Mouse (Mus musculus) G1E-ER4 (cell line): ENCODE results near the gene Abtb1. TPM values are rescaled to one million over a fixed set of nuclear protein-coding genes. Genes with fewer than 3 reads are reported as not detected.

Experiments
- GATA1 ChIP-seq: IDR thresholded peaks from one replicate; pipeline ENCODE4 v1.8.0; 2012; ENCODE audit warnings: low read length, inconsistent platforms
- polyA plus RNA-seq: library from polyadenylated mRNA; stranded (reverse); fragments of >175 nt; gene quantifications from 2 replicates; pipeline ENCODE4 v1.2.3, GENCODE M21; 2012

The Abtb1 gene
- polyA plus RNA-seq, 1 experiment, result 27.9 TPM

GRCm38 (mm10) chr6:88869459-88869858 is 27.7 kb upstream of the Abtb1 start:
- TF ChIP-seq GATA1, result no peak

GRCm38 (mm10) chr6:88865704-88866103 is 23.9 kb upstream of the Abtb1 start:
- no peak for TF ChIP-seq GATA1

- TF ChIP-seq GATA1, result no peak
Measured at GRCm38 (mm10) chr6:88860914-88861313, 19.1 kb upstream of the Abtb1 start.

- no peak for TF ChIP-seq GATA1
Measured at GRCm38 (mm10) chr6:88858341-88858740, 16.6 kb upstream of the Abtb1 start.

- no peak for TF ChIP-seq GATA1
Measured at GRCm38 (mm10) chr6:88857830-88858229, 16.0 kb upstream of the Abtb1 start.

GRCm38 (mm10) chr6:88857249-88857648 is 15.5 kb upstream of the Abtb1 start:
- no peak for TF ChIP-seq GATA1

- TF ChIP-seq GATA1, result no peak
Measured at GRCm38 (mm10) chr6:88855636-88856035, 13.9 kb upstream of the Abtb1 start.

- no peak for TF ChIP-seq GATA1
Measured at GRCm38 (mm10) chr6:88854509-88854908, 12.7 kb upstream of the Abtb1 start.

- TF ChIP-seq GATA1, result no peak
Measured at GRCm38 (mm10) chr6:88850034-88850433, 8.2 kb upstream of the Abtb1 start.

- TF ChIP-seq GATA1, result no peak
Measured at GRCm38 (mm10) chr6:88849270-88849669, 7.5 kb upstream of the Abtb1 start.

- no peak for TF ChIP-seq GATA1
Measured at GRCm38 (mm10) chr6:88847571-88847970, 5.8 kb upstream of the Abtb1 start.

GRCm38 (mm10) chr6:88844901-88845565 is 3.2 kb upstream of the Abtb1 start:
- TF ChIP-seq GATA1, result no peak

GRCm38 (mm10) chr6:88843781-88844725 is 2.3 kb upstream of the Abtb1 start:
- no peak for TF ChIP-seq GATA1

- no peak for TF ChIP-seq GATA1
Measured at GRCm38 (mm10) chr6:88843241-88843640, 1.5 kb upstream of the Abtb1 start.

GRCm38 (mm10) chr6:88842731-88843151 is 957 bp upstream of the Abtb1 start:
- TF ChIP-seq GATA1, result no peak

GRCm38 (mm10) chr6:88841514-88841780 is 337 bp downstream of the Abtb1 start:
- no peak for TF ChIP-seq GATA1

- TF ChIP-seq GATA1, result no peak
Measured at GRCm38 (mm10) chr6:88840791-88841513, 832 bp downstream of the Abtb1 start.
